Mouse (Mus musculus) common myeloid progenitor, adult 5-6 weeks (primary cell): ENCODE data around the gene Arid2. TPM values are rescaled to one million over a fixed set of nuclear protein-coding genes. Genes with fewer than 3 reads are reported as not detected.

ENCODE experiments used
- ATAC-seq: replicated peaks from 2 replicates; pipeline ENCODE4 v1.8.0; 2016; ENCODE audit warnings: low read depth, mild to moderate bottlenecking, moderate TSS enrichment, inconsistent platforms; ENCODE audit not compliant: poor library complexity, severe bottlenecking
- total RNA-seq: library from RNA; stranded (forward); fragments of 200-1000, 187-1606 nt; gene quantifications from 2 replicates; pipeline ENCODE4 v1.2.3, GENCODE M21; 2017

The Arid2 gene
- total RNA-seq, 1 experiment from 2014 or later = 66.9 TPM

GRCm38 (mm10) chr15:96340924-96341323 lies 53.6 kb downstream of the Arid2 start:
- ATAC-seq = no peak

- ATAC-seq = no peak
Observed at GRCm38 (mm10) chr15:96342097-96342496, 54.8 kb downstream of the Arid2 start.

GRCm38 (mm10) chr15:96342871-96343270 lies 55.6 kb downstream of the Arid2 start:
- no peak; the same call in 1 of the 2 replicates for ATAC-seq

GRCm38 (mm10) chr15:96344591-96345285 lies 57.4 kb downstream of the Arid2 start:
- peak; percentile 72 for ATAC-seq

- ATAC-seq = no peak
Observed at GRCm38 (mm10) chr15:96345312-96345849, 58.1 kb downstream of the Arid2 start.

GRCm38 (mm10) chr15:96351432-96351831 lies 64.1 kb downstream of the Arid2 start:
- ATAC-seq = no peak

GRCm38 (mm10) chr15:96358871-96359270 lies 71.6 kb downstream of the Arid2 start:
- no peak for ATAC-seq

- no peak for ATAC-seq
Observed at GRCm38 (mm10) chr15:96360614-96361013, 73.3 kb downstream of the Arid2 start.

GRCm38 (mm10) chr15:96365351-96365750 lies 78.0 kb downstream of the Arid2 start:
- ATAC-seq = no peak

- ATAC-seq = no peak
Observed at GRCm38 (mm10) chr15:96366176-96366963, 79.1 kb downstream of the Arid2 start.

- no peak for ATAC-seq
Observed at GRCm38 (mm10) chr15:96371311-96371710, 84.0 kb downstream of the Arid2 start.

GRCm38 (mm10) chr15:96372628-96373027 lies 85.3 kb downstream of the Arid2 start:
- ATAC-seq = no peak

GRCm38 (mm10) chr15:96373161-96373560 lies 85.8 kb downstream of the Arid2 start:
- ATAC-seq = no peak

- no peak for ATAC-seq
Observed at GRCm38 (mm10) chr15:96376214-96376613, 88.9 kb downstream of the Arid2 start.

- peak; percentile 97 for ATAC-seq
Observed at GRCm38 (mm10) chr15:96377263-96377662, 89.9 kb downstream of the Arid2 start.

- peak; percentile 8; the same call in 1 of the 2 replicates for ATAC-seq
Observed at GRCm38 (mm10) chr15:96377701-96378100, 90.4 kb downstream of the Arid2 start.

- no peak; the same call in 1 of the 2 replicates for ATAC-seq
Observed at GRCm38 (mm10) chr15:96382223-96382622, 94.9 kb downstream of the Arid2 start.

- no peak for ATAC-seq
Observed at GRCm38 (mm10) chr15:96388565-96388964, 101.2 kb downstream of the Arid2 start.

GRCm38 (mm10) chr15:96392878-96393277 lies 105.6 kb downstream of the Arid2 start:
- ATAC-seq = no peak

- no peak for ATAC-seq
Observed at GRCm38 (mm10) chr15:96395071-96395470, 107.8 kb downstream of the Arid2 start.
